Mouse (Mus musculus) MEL-GATA-1-ER (cell line): ENCODE measurements around the gene Cyp2c40.
"Not testable (repeated sequence)": the region's sequence is repeated elsewhere in the genome, so short reads cannot be mapped to it uniquely, and the experiment has no call there.

ENCODE experiments used
- DNase-seq: peaks from one replicate; pipeline ENCODE4 v3.0.0-alpha.2; 2012; ENCODE audit warnings: low read depth; ENCODE audit errors: extremely low read depth

The Cyp2c40 gene

DNA sequence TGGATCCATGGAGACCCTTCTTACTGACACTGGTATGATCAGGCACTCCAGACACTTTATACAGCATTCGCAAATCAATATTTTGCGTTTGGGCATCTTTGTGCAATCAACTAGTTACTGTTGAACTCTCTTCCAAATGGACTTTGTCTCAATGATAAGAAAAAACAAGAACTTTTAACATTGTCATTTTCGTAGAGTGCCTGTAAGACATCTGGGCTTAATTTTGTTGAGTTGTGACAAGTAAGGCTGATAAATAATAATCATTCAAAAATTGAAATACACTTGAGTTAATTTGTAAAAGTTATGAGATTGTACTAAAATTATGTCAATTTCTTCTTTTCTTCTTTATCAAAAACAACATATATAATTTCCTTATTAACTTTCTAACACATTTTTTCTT lies at the start of gene Cyp2c40:
Cyp2c40 (minus strand) TSS at position 101 of the 400 bp plus-strand sequence.
- DNase-seq, result not testable (repeated sequence)

DNA sequence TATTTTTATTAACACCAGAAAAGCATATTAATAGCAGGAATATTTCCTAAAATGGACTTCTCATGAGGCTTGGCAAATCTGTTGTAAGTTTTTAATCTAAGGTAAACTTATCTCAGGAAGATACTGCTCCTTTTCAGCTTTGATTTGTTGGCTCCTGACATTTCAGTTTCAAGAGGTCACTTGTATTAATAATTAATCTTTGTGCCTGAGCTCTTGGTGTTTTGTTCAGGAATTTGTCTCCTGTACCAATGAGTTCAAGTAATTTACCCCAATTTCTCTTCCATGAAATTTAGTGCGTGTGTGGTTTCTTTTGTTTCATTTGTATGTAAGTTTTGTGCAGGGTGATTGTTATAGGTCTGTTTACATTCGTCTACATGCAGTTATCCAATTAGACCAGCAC lies 8.3 kb upstream of the Cyp2c40 start:
- DNase-seq, result not testable (repeated sequence)

DNA sequence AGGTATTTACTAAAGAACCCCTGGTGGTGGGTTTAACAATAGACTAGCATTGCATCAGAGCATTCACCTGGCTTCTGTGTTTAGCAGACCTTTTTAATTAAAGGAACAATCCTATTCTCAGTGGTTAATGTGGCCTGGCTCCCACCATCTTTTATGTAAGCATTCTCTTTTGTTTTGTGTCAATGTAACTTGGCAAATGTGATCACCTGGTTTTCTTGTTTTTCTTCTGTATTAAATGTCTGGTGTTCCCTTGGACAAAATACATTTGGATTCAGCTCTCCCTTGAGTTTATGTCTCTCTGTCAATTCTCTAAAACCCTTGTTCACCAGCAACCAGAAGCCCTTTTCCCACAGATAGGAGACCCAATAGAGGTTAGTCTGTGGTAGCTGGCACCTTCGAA lies 3.8 kb upstream of the Cyp2c40 start:
- not testable (repeated sequence) for DNase-seq

DNA sequence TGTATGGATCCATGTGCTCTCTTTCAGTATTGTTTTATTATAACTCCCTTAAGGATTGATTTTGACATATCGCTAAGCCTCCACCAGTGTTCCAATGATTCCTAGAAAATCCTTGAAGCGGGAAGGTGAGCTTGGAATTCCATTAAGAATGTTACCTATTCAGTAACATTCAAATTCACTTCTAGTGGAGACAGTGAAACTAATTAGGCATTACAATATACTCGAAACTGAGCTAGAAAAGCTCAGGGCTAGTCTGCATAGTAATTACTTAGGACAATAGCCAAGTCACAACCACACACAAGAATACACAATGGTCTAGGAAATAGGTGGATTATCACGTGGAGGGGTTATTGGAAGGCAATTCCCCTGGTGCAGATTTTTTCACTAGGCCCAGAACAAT lies 3.4 kb upstream of the Cyp2c40 start:
- DNase-seq, result not testable (repeated sequence)

DNA sequence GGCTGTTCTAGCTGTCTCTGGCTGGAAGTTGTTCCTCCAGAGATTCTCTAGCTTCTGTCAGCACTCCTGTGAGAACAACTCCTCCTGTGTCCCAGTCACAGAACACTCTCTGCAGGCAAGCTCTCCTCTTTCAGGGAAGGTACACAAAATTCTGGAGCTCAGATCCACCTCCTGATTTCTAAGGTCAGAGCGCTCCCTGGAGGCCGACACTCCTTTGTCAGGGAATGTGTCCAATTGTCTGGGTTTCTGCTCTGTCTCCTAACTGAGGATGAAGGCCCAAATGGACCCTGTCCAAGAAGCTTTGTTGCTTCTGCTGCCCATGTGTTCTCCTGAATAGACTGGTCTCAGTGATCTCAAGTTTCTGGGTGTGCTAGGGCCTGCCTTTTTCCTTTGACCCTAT lies 27.2 kb downstream of the Cyp2c40 start:
- not testable (repeated sequence) for DNase-seq

DNA sequence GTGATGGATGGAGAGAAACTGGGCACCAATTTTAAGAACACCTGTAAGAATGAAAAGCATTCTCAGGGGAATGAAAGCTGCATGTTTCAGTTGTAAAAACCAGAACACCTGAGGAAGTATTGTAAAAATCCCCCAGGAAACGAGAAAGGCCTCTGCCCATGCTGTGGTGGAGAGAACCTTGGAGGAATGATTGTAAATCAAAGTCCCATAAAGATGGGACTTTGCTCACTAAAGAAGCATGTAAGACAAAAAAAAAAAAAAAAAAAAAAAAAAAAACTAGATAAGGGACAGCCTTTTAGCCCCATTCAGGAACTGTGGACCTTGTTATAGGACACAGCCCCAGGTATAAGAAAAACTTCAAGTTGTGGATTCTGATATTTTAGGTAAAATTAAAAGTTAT lies 67.3 kb downstream of the Cyp2c40 start:
- DNase-seq, result no peak

DNA sequence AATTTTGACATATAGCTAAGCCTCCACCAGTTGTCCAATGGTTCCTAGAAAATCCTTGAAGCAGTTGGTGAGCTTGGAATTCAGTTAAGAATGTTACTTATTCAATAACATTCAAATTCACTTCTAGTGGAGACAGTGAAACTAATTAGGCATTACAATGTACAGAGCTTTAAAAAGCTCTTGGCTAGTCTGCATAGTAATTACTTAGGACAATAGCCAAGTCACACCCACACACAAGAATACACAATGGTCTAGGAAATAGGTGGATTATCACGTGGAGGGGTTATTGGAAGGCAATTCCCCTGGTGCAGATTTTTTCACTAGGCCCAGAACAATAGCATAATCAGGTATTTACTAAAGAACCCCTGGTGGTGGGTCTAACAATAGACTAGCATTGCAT lies 68.3 kb downstream of the Cyp2c40 start:
- DNase-seq, result not testable (repeated sequence)

DNA sequence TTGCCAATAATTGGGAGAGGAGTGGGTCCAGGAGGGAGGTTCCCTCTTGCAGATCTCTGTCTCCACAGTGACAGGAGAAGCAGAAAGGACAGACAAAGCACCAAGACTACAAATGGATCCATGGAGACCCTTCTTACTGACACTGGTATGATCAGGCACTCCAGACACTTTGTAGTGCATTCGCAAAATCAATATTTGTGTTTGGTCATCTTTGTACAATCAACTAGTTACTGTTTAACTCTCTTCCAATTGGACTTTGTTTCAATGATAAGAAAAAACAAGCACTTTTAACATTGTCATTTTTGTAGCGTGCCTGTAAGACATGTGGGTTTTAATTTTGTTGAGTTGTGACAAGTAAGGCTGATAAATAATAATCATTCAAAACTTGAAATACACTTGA lies 71.7 kb downstream of the Cyp2c40 start, which contains the start of gene Cyp2c68:
Cyp2c68 (minus strand) TSS at position 135 of the 400 bp plus-strand sequence.
- no peak for DNase-seq
